Mouse (Mus musculus) midbrain, embryonic 12.5 days (tissue): ENCODE results near the gene Gclm. TPM values are rescaled to one million over a fixed set of nuclear protein-coding genes. Genes with fewer than 3 reads are reported as not detected.
"Not testable (repeated sequence)": the region's sequence is repeated elsewhere in the genome, so short reads cannot be mapped to it uniquely, and the experiment has no call there.

Source experiments
- ATAC-seq: fragments of 200-750 bp; cut with Nextera tagmentation; 2 replicates; pipeline ENCODE4 v1.8.0; 2017; ENCODE audit warnings: low read depth, moderate TSS enrichment, moderate library complexity; ENCODE audit not compliant: low FRiP score
- H3K27ac ChIP-seq: fragments of 300-500 bp; sonication (generic); replicated peaks from 2 replicates; pipeline ENCODE4 v1.5.1; 2016; ENCODE audit warnings: mild to moderate bottlenecking
- H3K27me3 ChIP-seq: fragments of 300-500 bp; sonication (generic); 2 replicates; pipeline ENCODE4 v1.6.1; 2016; ENCODE audit warnings: mild to moderate bottlenecking
- H3K36me3 ChIP-seq: fragments of 300-500 bp; sonication (generic); 2 replicates; pipeline ENCODE4 v1.6.1; 2016
- H3K4me1 ChIP-seq: fragments of 300-500 bp; sonication (generic); 2 replicates; pipeline ENCODE4 v1.6.1; 2016
- H3K4me2 ChIP-seq: fragments of 300-500 bp; sonication (generic); replicated peaks from 2 replicates; pipeline ENCODE4 v1.6.1; 2016; ENCODE audit warnings: mild to moderate bottlenecking, moderate library complexity
- H3K4me3 ChIP-seq: fragments of 300-500 bp; sonication (generic); 2 replicates; pipeline ENCODE4 v1.5.1; 2016; ENCODE audit warnings: mild to moderate bottlenecking
- H3K9ac ChIP-seq: fragments of 300-500 bp; sonication (generic); replicated peaks from 2 replicates; pipeline ENCODE4 v1.6.1; 2016; ENCODE audit warnings: mild to moderate bottlenecking, moderate library complexity
- H3K9me3 ChIP-seq: fragments of 300-500 bp; sonication (generic); 2 replicates; pipeline ENCODE4 v1.6.1; 2016; ENCODE audit warnings: mild to moderate bottlenecking
- WGBS: fragments of 180-500 bp; shearing (Covaris S2); methylation state at CpG from one replicate; pipeline ENCODE4 v1.1.7; 2016; 5-methylcytosine and 5-hydroxymethylcytosine counted together
- polyA plus RNA-seq: library from polyadenylated mRNA; unstranded; fragments of >200 nt; fragmentation: Nextera tagmentation; extraction: Ambion mirVana; gene quantifications from 2 replicates; pipeline ENCODE4 v1.2.1, GENCODE M21; 2016

Gene Gclm
- polyA plus RNA-seq, 1 experiment from 2014 or later: 58.3 TPM

DNA sequence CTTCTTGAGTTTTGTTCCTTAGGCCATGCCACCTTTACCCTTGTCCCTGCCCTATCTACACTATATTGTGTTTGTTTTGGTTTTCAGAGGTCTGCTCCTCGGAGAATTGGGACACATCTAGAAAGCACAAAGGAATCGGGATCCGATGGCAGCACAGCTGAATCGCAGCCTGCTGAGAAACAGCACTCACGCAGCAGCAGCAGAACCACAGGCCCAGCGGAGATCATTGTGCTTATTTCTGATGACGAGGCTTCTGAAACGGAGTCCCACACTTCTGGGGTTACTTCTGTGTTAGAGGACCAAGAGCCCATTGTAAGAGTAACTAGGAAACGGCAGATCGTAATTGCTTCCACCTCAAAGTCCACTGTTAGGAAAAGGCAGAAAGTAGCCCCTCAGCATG, 29.8 kb downstream of the Gclm start:
- peak overlapping the region; percentile 82; the same call in 1 of the 2 replicates for H3K9ac ChIP-seq
- H3K4me2 ChIP-seq: peak overlapping the region; percentile 83
- no peaks in the 10 kb centered on the region for H3K9me3 ChIP-seq
- peak overlapping the region; percentile 93 for H3K4me3 ChIP-seq
- whole genome bisulfite sequencing: 72% methylated on average over 10 of the region's 10 CpGs
- no peak overlapping the region for H3K27ac ChIP-seq
- ATAC-seq: no peak
- peaks cover 35% of the 10 kb centered on the region for H3K4me1 ChIP-seq
- H3K27me3 ChIP-seq: no peaks in the 10 kb centered on the region
- peaks cover 47% of the 10 kb centered on the region for H3K36me3 ChIP-seq

- Histone ChIP-seq H3K27me3 (no peaks in the 10 kb centered on the region), H3K4me3 (no peak overlapping the region), H3K9ac (no peak overlapping the region), H3K36me3 (peaks cover 35% of the 10 kb centered on the region), H3K4me2 (no peak overlapping the region), H3K4me1 (peaks cover 9% of the 10 kb centered on the region), H3K9me3 (no peaks in the 10 kb centered on the region), H3K27ac (no peak overlapping the region)
- 81% methylated on average over 5 of the region's 5 CpGs for WGBS
- no peak for ATAC-seq
These were observed 41.8 kb downstream of the Gclm start for GRCm38 (mm10) chr3:122287195-122287594.

DNA sequence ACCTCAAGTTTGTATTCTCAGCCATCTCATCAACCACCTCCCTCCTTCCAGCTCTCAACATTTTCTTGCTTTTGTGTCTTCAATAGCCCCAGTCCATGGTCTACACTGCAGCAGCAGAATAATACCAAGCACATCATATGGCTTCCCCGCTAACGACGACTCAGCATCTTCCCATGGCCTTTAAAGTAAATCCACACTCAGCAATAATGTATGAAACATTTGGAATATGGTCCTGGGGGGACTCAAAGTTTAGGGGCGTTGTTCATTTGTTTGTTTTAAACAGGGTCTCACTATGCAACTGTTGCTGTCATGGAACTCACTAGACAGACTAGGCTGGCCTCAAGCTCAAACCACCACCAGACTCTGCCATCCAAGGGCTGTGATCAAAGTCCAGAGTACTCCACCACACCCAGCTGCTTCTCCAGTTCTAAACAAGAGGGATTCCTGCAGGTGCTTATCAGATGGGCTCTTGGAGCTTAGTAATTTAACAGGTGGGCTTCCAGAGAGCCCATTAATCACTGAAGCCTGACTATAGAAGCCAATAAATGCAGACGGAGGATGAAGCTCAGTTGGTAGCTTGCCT, 43.3 kb downstream of the Gclm start:
- Histone ChIP-seq H3K27ac (no peak overlapping the region), H3K9ac (no peak overlapping the region), H3K4me1 (peaks cover 15% of the 10 kb centered on the region), H3K4me3 (no peak overlapping the region), H3K4me2 (no peak overlapping the region), H3K9me3 (no peaks in the 10 kb centered on the region), H3K36me3 (peaks cover 20% of the 10 kb centered on the region), H3K27me3 (no peaks in the 10 kb centered on the region)
- no peak for ATAC-seq
- 84% methylated on average over 5 of the region's 5 CpGs for WGBS

DNA sequence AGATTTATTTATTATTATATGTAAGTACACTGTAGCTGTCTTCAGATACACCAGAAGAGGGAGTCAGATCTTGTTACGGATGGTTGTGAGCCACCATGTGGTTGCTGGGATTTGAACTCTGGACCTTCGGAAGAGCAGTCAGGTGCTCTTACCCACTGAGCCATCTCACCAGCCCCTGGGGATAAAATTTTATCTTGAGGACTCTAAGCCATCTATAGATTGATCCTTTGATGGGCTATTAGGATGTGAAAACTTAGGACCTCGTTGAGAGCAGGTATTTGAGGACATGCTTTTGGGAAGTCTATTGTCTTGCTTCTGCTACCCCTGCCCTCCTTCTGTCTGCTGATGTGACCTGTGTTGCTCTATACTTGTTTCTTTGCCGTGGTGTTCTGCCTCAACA, 44.0 kb downstream of the Gclm start:
- H3K4me2 ChIP-seq, ATAC-seq, H3K9me3 ChIP-seq, H3K9ac ChIP-seq, H3K27ac ChIP-seq, H3K4me3 ChIP-seq, H3K27me3 ChIP-seq: not testable (repeated sequence)
- H3K4me1 ChIP-seq: peaks cover 18% of the 10 kb centered on the region
- WGBS: 71% methylated on average over 4 of the region's 4 CpGs
- H3K36me3 ChIP-seq: peaks cover 14% of the 10 kb centered on the region

- ATAC-seq: no peak
- H3K27ac ChIP-seq: 0 out of 2 replicates have a peak overlapping the region, but pooled peaks have one; percentile 32
- H3K4me3 ChIP-seq: no peak overlapping the region
These were observed 45.3 kb downstream of the Gclm start for GRCm38 (mm10) chr3:122290696-122291095.

DNA sequence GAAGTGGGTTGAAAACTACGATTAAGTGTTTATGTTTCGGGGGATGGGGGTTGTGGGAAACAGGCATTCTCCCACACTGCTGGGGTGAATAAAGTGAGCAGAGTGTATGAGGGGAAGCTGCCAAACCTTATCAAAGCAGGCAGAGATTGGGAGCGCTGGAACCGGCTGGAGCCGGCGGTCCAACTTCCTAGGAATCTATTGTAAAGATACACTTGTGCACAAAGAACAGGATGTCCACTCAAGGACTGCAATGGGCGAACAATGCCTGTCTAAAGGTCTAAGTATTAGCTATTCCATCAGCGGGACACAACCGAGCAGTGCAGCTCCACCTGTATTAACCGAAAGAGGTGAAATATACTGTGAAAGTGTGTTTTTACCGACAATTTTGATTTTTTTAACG, 46.5 kb downstream of the Gclm start:
- no peaks in the 10 kb centered on the region for H3K36me3 ChIP-seq
- H3K9me3 ChIP-seq: no peaks in the 10 kb centered on the region
- no peaks in the 10 kb centered on the region for H3K27me3 ChIP-seq
- WGBS: 47% methylated on average over 12 of the region's 12 CpGs
- H3K27ac ChIP-seq: no peak overlapping the region
- peak overlapping the region; percentile 86; the same call in 1 of the 2 replicates for H3K4me3 ChIP-seq
- H3K4me1 ChIP-seq: peaks cover 33% of the 10 kb centered on the region
- peak overlapping the region; percentile 63 for H3K4me2 ChIP-seq
- no peak overlapping the region for H3K9ac ChIP-seq
- no peak for ATAC-seq

More at GRCm38 (mm10) chr3:122290696-122291095, 45.3 kb downstream of the Gclm start:
- Histone ChIP-seq H3K36me3 (peaks cover 2% of the 10 kb centered on the region), H3K27me3 (no peaks in the 10 kb centered on the region), H3K4me1 (peaks cover 31% of the 10 kb centered on the region), H3K9ac (no peak overlapping the region), H3K4me2 (no peak overlapping the region), H3K9me3 (no peaks in the 10 kb centered on the region)
- 81% methylated on average over 7 of the region's 7 CpGs for WGBS

DNA sequence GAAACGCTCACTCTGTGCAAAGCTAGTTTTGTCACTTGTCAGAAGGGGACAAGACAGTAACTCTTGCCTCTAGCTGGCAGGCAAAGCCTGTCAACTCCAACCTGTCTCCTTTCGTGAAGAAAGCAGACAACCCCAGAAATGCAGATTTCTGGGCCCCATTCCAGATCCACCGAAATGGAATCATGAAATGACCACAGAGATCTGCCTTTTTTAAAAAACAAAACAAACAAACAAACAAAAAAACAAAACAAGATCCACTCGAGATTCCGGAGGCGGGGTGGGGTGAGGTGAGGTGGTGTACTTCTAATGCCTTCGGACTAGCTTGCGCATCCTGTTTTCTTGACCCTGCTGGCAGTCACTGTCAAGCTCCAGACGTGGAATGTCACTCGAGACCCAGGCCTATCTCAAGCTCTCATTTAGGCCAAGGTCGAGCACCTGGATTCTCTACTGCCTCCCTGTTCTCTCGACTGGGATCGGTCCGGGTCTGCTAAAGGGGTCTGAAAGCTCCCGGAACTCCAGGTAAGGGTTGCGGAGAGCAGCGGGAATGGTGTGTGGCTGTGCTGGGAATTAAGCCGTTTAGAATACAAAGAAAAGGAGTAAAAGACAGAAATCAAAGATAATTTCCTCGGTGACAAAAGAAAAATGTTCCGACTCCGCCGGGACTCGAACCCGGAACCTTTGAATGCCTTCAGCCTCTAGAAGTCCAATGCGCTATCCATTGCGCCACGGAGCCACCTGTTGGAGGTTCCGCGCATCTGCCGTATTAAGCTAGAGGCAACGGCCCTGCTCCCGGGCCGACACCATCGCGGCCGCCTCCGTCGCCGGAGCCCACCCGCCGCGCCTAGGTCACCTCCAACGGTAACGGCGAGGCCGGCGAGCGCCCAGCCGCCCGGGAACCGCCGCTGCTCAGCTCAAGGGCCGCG, 47.2 kb downstream of the Gclm start:
- peak overlapping the region; percentile 90 for H3K9ac ChIP-seq
- H3K4me2 ChIP-seq: peak overlapping the region; percentile 63
- peak overlapping the region; percentile 99 for H3K27ac ChIP-seq
- H3K27me3 ChIP-seq: no peaks in the 10 kb centered on the region
- H3K4me3 ChIP-seq: peak overlapping the region; percentile 86
- no peaks in the 10 kb centered on the region for H3K36me3 ChIP-seq
- WGBS: 8% methylated on average over 48 of the region's 54 CpGs
- peaks cover 37% of the 10 kb centered on the region for H3K4me1 ChIP-seq
- no peaks in the 10 kb centered on the region for H3K9me3 ChIP-seq
- ATAC-seq: peak; percentile 61

DNA sequence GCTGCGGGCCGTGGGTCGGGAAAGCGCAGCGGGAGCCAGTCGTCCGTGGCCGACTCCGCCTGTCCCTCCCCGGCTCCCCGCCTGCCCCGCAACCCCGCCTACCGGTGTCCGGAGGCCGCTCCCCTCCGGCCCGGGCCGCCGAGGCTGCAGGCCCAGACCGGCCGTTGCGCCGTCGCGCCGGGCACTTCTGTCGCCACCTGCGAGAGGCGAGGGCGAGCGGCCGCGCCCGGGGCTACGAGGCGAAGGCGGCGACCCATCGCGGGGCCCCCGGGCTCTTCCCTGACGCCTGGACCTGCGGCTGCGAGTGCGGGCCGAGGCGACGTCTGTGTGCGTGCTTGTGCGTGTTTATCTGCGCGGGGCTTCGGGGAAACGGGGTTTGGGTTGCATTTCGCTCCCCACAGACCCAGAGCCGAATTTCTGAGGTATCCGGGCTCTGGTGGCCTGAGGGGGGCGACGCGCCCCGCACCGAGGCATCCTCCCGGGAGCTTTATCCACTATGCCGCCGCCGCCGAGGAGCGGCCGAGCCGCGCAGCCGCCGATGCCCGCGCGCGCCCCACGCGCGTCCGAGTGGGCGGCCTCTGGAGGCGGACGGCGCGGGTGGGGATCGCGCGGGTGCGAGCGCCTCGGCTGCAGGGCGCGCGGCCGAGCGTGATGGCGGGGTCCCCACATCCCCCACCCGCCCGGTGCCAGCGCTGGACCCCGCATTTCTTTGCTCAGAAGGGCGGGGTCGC, 48.0 kb downstream of the Gclm start:
- peak overlapping the region; percentile 63 for H3K4me2 ChIP-seq
- no peaks in the 10 kb centered on the region for H3K36me3 ChIP-seq
- under 1% methylated on average over 87 of the region's 105 CpGs for WGBS
- H3K4me3 ChIP-seq: peak overlapping the region; percentile 86
- peak overlapping the region; percentile 99 for H3K27ac ChIP-seq
- H3K4me1 ChIP-seq: peaks cover 39% of the 10 kb centered on the region
- H3K27me3 ChIP-seq: no peaks in the 10 kb centered on the region
- ATAC-seq: peak; percentile 68
- peak overlapping the region; percentile 90 for H3K9ac ChIP-seq
- H3K9me3 ChIP-seq: no peaks in the 10 kb centered on the region

- peak within 1 kb of the TSS; percentile 63 for H3K4me2 ChIP-seq
- ATAC-seq: peak; percentile 87
- no peaks in the 10 kb centered on the region for H3K36me3 ChIP-seq
- H3K27ac ChIP-seq: peak within 1 kb of the TSS; percentile 99
- no peaks in the 10 kb centered on the region for H3K9me3 ChIP-seq
- peak within 1 kb of the TSS; percentile 86 for H3K4me3 ChIP-seq
- WGBS: 4% methylated on average over 37 of the region's 37 CpGs
- peaks cover 46% of the 10 kb centered on the region for H3K4me1 ChIP-seq
- H3K9ac ChIP-seq: peak within 1 kb of the TSS; percentile 90
- H3K27me3 ChIP-seq: no peaks in the 10 kb centered on the region
These were observed 48.8 kb downstream of the Gclm start, which contains the start of gene Bcar3 for GRCm38 (mm10) chr3:122293954-122294850. Gene Bcar3, plus strand, starts transcription at chr3:122294136.

DNA sequence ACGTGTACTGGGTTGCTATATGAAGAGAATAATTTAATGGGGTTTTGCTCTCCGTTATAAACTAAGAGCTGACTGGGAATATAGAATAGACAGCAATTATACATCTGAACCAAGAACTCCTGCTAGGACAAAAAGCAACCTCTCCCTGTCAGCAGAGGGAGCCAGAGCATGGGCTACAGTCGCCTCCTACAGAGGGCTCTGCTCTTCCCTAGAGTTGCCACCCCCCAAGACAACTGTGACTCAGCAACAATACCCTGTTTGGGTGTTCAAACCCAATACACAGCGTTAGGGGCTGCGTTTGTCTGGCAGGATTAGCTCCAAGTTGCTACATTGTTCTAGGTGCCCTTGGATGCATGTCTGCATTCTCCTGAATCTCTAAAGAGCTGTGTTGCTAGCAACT, 50.2 kb downstream of the Gclm start:
- H3K4me1 ChIP-seq: peaks cover 46% of the 10 kb centered on the region
- ATAC-seq: no peak
- H3K4me3 ChIP-seq: no peak overlapping the region

GRCm38 (mm10) chr3:122296979-122297378, 51.6 kb downstream of the Gclm start:
- Histone ChIP-seq H3K36me3 (no peaks in the 10 kb centered on the region), H3K27ac (no peak overlapping the region), H3K4me3 (no peak overlapping the region), H3K27me3 (peaks cover 4% of the 10 kb centered on the region; the same call in 1 of the 2 replicates), H3K9ac (no peak overlapping the region), H3K4me2 (no peak overlapping the region), H3K4me1 (peaks cover 39% of the 10 kb centered on the region), H3K9me3 (no peaks in the 10 kb centered on the region)
- no peak for ATAC-seq
- 64% methylated on average over 5 of the region's 5 CpGs for WGBS

More for the DNA sequence above, 50.2 kb downstream of the Gclm start:
- H3K4me2 ChIP-seq: no peak overlapping the region
- no peaks in the 10 kb centered on the region for H3K36me3 ChIP-seq
- WGBS: 9% methylated on average over 5 of the region's 5 CpGs
- peak overlapping the region; percentile 99 for H3K27ac ChIP-seq
- no peak overlapping the region for H3K9ac ChIP-seq
- no peaks in the 10 kb centered on the region for H3K27me3 ChIP-seq
- no peaks in the 10 kb centered on the region for H3K9me3 ChIP-seq
